Mouse (Mus musculus) lung, postnatal 0 days (tissue): ENCODE results near the gene Cdx2.

ENCODE experiments used
- CTCF ChIP-seq: IDR thresholded peaks from 2 replicates; pipeline ENCODE4 v1.5.1; 2016; ENCODE audit warnings: antibody characterized with exemption, mild to moderate bottlenecking
- EP300 ChIP-seq: IDR thresholded peaks from 2 replicates; pipeline ENCODE4 v1.6.1; 2016; ENCODE audit warnings: antibody characterized with exemption, mild to moderate bottlenecking, control low read depth

GRCm38 (mm10) chr5:147294121-147294520 is 12.9 kb downstream of the Cdx2 start:
- TF ChIP-seq CTCF = peak; percentile 54
- TF ChIP-seq EP300 = no peak
